Mouse (Mus musculus) B cell, adult (primary cell): ENCODE data around the gene Tjp1. TPM values are rescaled to one million over a fixed set of nuclear protein-coding genes. Genes with fewer than 3 reads are reported as not detected.

Source experiments
- total RNA-seq: library from RNA; stranded (reverse); gene quantifications from 4 replicates; pipeline ENCODE4 v1.2.4, GENCODE M21; 2023; ENCODE audit not compliant: inconsistent age

Gene Tjp1
- 0.22 to 1.2 TPM (median 0.45 TPM) in 3 of 4 replicates, not detected in the other for total RNA-seq

DNA sequence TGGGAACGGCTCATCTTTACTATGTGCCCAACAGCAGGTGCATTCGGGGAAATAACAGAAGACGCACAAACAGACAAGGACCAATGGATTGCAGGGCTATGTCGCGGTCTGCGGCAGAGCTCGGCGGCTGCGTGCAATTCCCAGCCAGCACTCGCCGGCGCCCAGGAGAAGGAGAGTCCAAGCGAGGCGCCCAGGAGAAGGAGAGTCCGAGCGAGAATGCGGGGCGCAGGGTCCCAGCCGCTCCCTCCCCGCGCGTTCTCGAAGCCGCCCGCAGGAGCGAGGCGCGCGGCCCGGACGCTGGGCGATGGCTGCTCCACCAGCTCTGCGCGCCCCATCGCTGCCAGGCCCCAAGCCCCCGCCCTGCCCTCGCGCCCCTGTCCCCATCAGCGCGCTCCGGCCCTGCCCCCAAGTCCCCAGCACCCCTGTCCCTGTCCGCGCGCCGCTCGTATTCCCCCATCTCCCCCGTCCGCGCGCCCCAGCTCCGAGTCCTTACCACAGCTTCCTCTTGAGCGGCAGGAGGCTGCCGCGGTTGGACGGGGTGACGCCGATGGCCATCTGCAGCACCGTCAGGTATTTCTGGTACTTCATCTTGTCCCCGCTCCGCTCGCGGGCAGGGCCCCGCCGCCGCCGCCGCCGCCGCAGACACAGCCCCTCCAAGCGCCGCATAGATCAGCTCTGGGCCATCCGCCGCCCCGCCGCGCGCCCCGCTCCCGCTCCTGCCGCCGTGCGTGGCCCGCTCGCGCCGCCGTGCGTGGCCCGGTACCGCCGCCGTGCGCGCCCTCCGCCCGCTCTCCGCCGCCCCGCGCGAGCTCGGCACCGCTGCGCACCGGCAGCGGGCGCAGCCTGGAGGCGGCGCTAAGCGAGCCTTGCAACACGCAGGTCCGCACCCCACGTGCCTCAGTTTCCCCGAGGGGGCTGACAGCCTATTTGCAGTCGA, at the start of gene Tjp1:
Gene Tjp1 (minus strand): TSS at position 711 of the 937 bp plus-strand sequence.

Other genes starting within 250 kb of the Tjp1 start
- gene Tarsl2, start 117.1 kb upstream of the Tjp1 start, total RNA-seq = 8.0 to 10.6 TPM (median 9.3 TPM) in 4 replicates
- gene Tm2d3, start 163.4 kb upstream of the Tjp1 start, total RNA-seq = 24.3 to 30.3 TPM (median 29.6 TPM) in 4 replicates